Mouse (Mus musculus) lung, postnatal 36 days (tissue): ENCODE results near the gene Nhs.

Source experiments
- DNase-seq: peaks from one replicate; pipeline ENCODE4 v3.0.0; 2022; ENCODE audit warnings: mixed read lengths

The Nhs gene

DNA sequence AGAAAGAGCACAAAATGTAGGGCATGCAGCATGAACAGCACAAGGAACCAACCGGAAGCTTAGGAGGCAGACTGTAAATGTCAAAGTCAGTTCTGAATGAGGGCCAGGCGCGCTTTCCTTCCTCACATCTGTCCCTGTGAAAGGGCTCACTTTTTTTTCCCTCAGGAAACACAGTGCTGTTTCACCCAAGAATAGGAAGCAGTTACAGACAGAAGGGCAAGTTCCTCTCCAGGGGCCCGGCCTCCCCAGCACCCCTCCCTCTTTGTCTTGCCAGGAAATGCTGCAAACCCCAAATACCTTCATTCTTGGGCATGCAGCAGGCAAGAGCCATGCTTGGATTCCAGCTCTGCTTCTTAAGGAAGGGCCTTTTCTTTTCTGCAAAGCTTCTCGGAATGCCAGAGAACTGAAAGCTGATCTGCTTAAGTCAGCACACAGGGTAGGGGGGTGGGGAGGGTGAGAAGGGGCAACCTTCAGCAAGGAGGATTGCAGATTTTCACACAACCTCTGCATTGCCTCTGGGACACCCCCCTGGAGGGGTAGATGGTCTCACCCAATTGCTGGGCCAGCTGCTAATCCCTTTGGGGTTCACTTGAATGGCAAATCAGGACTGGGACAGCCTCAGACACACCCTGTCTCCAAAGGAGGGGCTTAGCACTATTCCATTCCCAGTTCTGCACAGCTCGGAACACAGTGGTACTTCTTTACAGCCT lies 233.4 kb downstream of the Nhs start:
- DNase-seq = no peak

DNA sequence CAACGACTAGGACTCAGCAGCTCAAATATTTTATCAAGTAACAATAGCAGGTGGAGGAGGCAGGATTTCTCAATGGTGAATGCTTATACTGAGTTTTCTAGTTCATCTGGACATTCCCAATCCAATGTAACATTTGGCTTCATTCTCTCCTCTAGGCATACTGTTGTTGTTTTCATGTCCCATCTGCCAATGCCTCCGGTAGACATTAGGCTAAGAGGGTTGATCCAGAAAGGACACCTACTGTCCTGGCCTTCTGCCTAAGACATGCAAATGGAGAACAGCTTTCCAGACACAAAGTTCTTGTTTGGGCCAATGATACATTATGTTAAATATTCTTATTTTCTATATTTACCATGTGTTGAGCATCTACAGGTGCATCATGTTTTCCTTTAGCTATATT lies 236.9 kb downstream of the Nhs start:
- DNase-seq = no peak

GRCm38 (mm10) chrX:161921581-161921980 lies 237.9 kb downstream of the Nhs start:
- DNase-seq = peak; percentile 2

- no peak for DNase-seq
These were observed 249.6 kb downstream of the Nhs start for GRCm38 (mm10) chrX:161909963-161910362.

GRCm38 (mm10) chrX:161908652-161909403 lies 250.7 kb downstream of the Nhs start:
- no peak for DNase-seq

DNA sequence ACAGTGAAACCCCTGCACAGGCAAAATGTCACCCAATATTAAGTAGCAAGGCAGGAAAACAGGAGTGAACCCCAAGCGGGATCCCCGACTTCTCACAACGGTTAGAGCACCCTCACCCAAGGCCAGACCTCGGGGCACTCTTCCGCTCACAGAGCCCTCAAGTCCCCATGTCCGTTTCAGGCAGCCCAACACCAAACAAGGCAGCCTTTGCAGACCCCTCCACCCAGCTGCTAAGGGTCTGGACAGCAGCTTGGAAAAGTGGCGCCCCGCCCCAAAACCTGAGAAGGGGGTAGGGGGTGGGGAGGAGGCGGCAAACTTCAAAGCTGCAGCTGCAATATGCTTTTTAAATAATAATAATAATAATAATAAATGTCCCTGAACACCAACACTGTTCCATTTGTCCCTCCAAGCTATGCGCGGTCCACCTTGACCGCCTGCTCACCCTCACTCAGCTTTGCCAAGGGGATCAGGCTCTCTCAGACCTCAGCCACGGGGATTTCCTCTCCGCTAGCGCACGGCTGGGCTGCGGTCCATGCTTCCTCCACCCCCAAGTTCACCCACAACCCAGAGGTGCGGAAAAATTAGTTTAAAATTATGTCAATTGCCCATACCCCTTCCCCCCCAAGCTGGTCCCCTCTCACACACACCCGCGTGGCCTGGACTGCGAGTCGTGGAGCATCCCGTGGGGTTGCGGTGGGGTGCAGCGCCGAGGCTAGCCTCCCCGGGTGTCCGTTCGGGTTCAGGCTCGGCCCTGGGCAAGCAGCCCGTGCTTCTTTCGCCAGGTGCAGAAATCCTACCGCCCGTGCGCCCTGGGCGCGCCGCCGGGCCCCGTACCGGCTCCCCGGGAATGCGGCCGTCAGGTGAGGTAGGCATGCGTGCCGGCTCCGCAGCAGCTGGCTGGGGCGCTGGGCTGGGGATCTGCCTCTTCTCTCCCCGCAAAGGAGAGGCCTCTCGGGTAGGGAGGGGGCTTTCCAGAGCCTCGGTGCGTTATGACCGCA lies 251.6 kb downstream of the Nhs start:
- no peak for DNase-seq

- no peak for DNase-seq
These were observed 265.1 kb downstream of the Nhs start for GRCm38 (mm10) chrX:161894442-161894841.

GRCm38 (mm10) chrX:161883661-161884060 lies 275.9 kb downstream of the Nhs start:
- DNase-seq = no peak

DNA sequence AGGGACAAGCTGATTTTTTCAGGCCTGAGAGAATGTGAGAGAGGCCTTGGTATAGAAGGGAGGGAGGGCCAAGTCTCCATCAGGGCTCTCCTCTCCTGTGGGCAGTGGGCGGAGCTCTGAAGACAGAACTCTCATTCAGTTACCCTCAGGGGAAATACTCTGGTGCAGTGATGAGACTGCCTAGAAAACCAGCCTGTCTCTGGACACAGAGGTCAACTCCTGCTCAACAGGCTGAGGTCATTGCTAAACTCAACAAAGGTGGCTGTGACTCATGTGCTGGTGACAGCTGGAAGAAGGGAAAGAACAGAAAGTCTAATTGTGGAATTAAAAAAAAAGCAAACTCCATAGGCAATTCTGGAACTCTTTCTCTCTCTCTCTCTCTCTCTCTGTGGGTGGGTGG lies 282.4 kb downstream of the Nhs start:
- no peak for DNase-seq

- peak; percentile 15 for DNase-seq
These were observed 286.0 kb downstream of the Nhs start for GRCm38 (mm10) chrX:161873511-161873910.

DNA sequence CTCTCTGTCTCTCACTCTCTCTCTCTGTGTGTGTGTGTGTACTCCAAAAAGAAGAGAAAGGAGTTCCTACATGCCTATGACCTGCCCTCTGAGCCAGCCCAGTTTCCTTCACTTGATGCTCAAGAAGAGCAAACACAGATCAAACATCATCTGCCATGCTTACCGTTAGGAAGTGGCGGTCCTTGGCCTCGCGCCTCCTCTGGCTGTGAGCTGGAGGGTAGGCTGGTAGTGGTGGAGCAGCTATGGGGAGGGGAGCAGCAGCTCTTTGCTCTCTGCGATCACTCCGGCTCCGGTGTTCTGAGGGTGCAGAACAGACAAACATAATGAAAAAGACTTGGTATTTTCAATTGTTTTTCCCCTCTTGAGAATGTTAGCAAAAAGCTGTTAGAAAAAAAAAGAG lies 288.2 kb downstream of the Nhs start:
- DNase-seq = no peak

DNA sequence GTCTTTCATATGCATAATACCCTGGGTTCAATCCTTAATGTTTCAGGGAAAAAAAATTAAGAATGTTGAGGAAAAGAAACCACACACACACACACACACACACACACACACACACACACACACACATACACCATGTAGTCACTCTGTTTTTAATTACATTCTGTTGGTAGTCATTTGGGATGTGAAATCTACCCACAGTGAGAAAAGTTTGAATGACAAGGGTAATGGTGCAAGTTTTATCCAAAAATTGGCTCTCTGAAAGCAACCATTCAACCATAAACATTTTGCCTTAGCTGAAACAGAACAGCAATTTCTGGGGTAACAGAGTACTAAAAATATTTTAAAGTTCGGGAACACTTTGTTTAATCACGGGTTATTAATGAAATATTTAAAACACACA lies 303.9 kb downstream of the Nhs start:
- no peak for DNase-seq

DNA sequence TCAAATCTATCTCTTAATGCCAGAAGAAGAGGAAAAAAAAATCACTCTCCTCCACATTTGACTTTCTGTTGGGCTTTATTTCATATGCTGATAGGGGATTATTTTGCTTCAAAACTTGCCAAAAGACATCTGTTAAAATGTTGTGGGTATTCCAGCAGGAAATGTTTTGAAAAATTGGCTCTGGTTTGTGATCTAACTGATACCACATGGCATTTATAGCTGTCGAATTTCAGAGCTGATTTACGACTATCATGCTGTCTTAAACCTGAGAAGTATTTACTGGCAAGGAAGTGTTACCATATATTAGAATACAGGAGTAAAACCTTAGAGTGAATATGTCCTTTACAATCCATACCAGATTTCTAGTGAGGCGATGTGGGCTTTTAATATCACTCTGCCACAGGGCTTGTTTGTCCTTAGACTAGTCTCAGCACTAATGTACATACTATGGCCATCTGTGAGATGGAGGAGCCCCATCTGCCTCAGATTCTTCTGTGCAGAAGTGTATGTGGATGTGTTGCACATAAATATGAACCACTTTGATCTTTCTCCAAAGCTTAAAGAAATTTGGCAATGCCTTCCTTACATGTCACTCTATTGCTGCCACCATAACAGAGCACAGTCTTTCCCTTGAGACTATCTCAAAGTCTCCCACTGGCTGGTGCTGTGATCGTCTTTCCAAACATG lies 305.8 kb downstream of the Nhs start:
- no peak for DNase-seq

GRCm38 (mm10) chrX:161826186-161826585 lies 333.3 kb downstream of the Nhs start:
- peak; percentile 63 for DNase-seq

DNA sequence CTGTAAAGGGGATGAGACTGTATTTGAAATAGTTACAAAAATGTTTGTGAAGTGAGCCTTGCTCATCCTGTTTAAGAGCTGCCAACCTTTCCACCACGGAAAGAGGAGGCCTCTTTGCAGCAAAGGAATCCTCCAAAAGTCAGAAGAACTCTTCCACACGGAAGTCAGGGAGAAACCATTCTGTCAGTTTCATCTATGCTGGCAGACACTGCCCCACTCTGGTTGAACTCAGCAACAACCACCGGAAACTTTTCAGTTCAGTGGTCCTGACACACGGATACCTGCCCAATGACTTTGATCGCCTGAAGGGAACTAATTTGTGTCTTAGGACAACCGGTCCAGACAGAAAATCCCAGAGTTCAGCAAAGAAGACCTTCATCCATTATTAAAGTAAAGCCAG lies 369.3 kb downstream of the Nhs start:
- peak; percentile 14 for DNase-seq
